In the genomic region with DNA sequence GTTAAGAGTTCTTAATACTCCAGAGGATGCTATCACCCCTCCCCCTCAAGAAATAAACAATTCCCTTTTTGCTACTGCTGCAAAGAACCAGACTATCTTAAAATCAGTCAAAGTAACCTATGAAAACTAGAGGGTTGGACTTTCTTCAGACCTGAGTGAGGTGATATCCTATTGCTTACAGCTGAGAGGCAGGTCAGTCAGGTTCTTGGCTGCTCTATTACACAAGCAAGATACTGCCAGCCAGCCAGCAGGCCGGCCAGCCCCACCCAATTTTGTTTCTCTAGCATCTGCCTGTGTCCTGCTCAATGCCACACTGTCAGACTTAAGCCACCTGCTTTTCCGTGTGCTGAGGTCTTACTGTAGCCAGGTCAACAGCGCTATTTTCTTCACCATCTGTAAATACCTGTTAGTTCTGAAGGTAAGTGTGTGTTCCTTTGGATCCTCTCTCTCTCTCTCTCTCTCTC, we compare ENCODE assay signal across 26 mouse cellular contexts. TPM values are rescaled to one million over a fixed set of nuclear protein-coding genes. Genes with fewer than 3 reads are reported as not detected.
DNase-seq lines count a peak whose midpoint lies in the region; ATAC-seq lines count a peak whose summit lies in the region.
"Had no signal": no experiment of that assay in that cellular context is flagged by ENCODE, and none has a peak within 500 bp of the region (broad histone marks: within the 10 kb centered on the region; RNA-seq: fewer than 3 reads in every experiment).

A gene (plus strand): TSS at position 51 of the 464 bp plus-strand sequence.

- H3K4me3 ChIP-seq in embryonic facial prominence, embryonic 14.5 days (ENCODE audit: low read depth, low read length) = no peak within 1 kb of the TSS
- no peak within 1 kb of the TSS for H3K4me3 ChIP-seq in embryonic facial prominence, embryonic 10.5 days
- H3K4me3 ChIP-seq: embryonic facial prominence, embryonic 12.5 days; heart, embryonic 10.5 days; megakaryocyte, embryonic 14.5 days; midbrain, embryonic 15.5 days; stomach, embryonic 15.5 days had no signal

- 0 out of 2 replicates have a peak, but pooled peaks have one; percentile 30 for ATAC-seq in embryonic facial prominence, embryonic 14.5 days (ENCODE audit: low read depth)
- ATAC-seq: CD4-positive, CD25-positive, alpha-beta regulatory T cell, adult 4 months; lung, postnatal 0 days; midbrain, embryonic 15.5 days; Patski had no signal

- H3K27ac ChIP-seq in embryonic facial prominence, embryonic 14.5 days (replicated peaks; ENCODE audit: low read depth, low read length) = no peak within 1 kb of the TSS
- no peak within 1 kb of the TSS for H3K27ac ChIP-seq in embryonic facial prominence, embryonic 10.5 days (replicated peaks)
- H3K27ac ChIP-seq: embryonic facial prominence, embryonic 12.5 days; heart, embryonic 10.5 days; midbrain, embryonic 15.5 days; stomach, embryonic 15.5 days had no signal

- no peaks in the 10 kb centered on the region for H3K4me1 ChIP-seq in embryonic facial prominence, embryonic 14.5 days (ENCODE audit: control insufficient read depth, insufficient read depth, low read length)
- no peaks in the 10 kb centered on the region for H3K4me1 ChIP-seq in embryonic facial prominence, embryonic 10.5 days
- H3K4me1 ChIP-seq: embryonic facial prominence, embryonic 12.5 days; heart, embryonic 10.5 days; megakaryocyte, embryonic 14.5 days; midbrain, embryonic 15.5 days; stomach, embryonic 15.5 days had no signal

- no peaks in the 10 kb centered on the region for H3K36me3 ChIP-seq in embryonic facial prominence, embryonic 14.5 days (ENCODE audit: control insufficient read depth, insufficient read depth, low read length)
- no peaks in the 10 kb centered on the region for H3K36me3 ChIP-seq in embryonic facial prominence, embryonic 10.5 days (replicated peaks)
- H3K36me3 ChIP-seq: embryonic facial prominence, embryonic 12.5 days; heart, embryonic 10.5 days; midbrain, embryonic 15.5 days; stomach, embryonic 15.5 days had no signal

- no peak within 1 kb of the TSS for H3K4me2 ChIP-seq in embryonic facial prominence, embryonic 14.5 days (ENCODE audit: low read depth, low read length)
- H3K4me2 ChIP-seq: embryonic facial prominence, embryonic 12.5 days; midbrain, embryonic 15.5 days; stomach, embryonic 15.5 days had no signal

- H3K9ac ChIP-seq in embryonic facial prominence, embryonic 14.5 days (ENCODE audit: low read depth, low read length) = no peak within 1 kb of the TSS
- H3K9ac ChIP-seq: embryonic facial prominence, embryonic 12.5 days; forebrain, postnatal 0 days; midbrain, embryonic 15.5 days; stomach, embryonic 15.5 days had no signal

- 33% methylated on average over 3 of the region's 3 CpGs for WGBS in embryonic facial prominence, embryonic 14.5 days
- 43% methylated on average over 3 of the region's 3 CpGs for WGBS in embryonic facial prominence, embryonic 10.5 days

- no peaks in the 10 kb centered on the region for H3K9me3 ChIP-seq in embryonic facial prominence, embryonic 14.5 days (ENCODE audit: control insufficient read depth, low read length)
- no peaks in the 10 kb centered on the region for H3K9me3 ChIP-seq in embryonic facial prominence, embryonic 10.5 days
- H3K9me3 ChIP-seq: embryonic facial prominence, embryonic 12.5 days; heart, embryonic 10.5 days; megakaryocyte, embryonic 14.5 days; midbrain, embryonic 15.5 days; stomach, embryonic 15.5 days had no signal

- H3K27me3 ChIP-seq in embryonic facial prominence, embryonic 14.5 days (replicated peaks; ENCODE audit: control insufficient read depth, insufficient read depth, low read length) = no peaks in the 10 kb centered on the region
- no peaks in the 10 kb centered on the region for H3K27me3 ChIP-seq in embryonic facial prominence, embryonic 10.5 days (replicated peaks; ENCODE audit: low read depth, poor library complexity, severe bottlenecking)
- H3K27me3 ChIP-seq: embryonic facial prominence, embryonic 12.5 days; megakaryocyte, embryonic 14.5 days; midbrain, embryonic 15.5 days; Patski; stomach, embryonic 15.5 days had no signal

- DNase-seq in embryonic facial prominence, embryonic 14.5 days (ENCODE audit: low spot score) = peak; percentile 16
- DNase-seq in embryonic facial prominence, embryonic 10.5 days (ENCODE audit: low spot score) = no peak
- DNase-seq in urinary bladder, postnatal 14 days (ENCODE audit: low spot score) = peak; percentile 31
- DNase-seq in urinary bladder, adult 2 months (ENCODE audit: low spot score) = no peak
- DNase-seq in cerebellum, postnatal 14 days = peak; percentile 17 to 19
- DNase-seq in layer of hippocampus, postnatal 36 days = no peak
- DNase-seq in layer of hippocampus, adult 11-12 months (ENCODE audit: low spot score) = no peak
- DNase-seq: adrenal gland, postnatal 14 days; forebrain, postnatal 0 days; kidney, postnatal 4 days; right cerebral cortex, postnatal 25 days; thymus, adult 2 months had no signal

RNA-seq across cellular contexts. Expression of the gene that starts here (rescaled TPM):
- polyA plus RNA-seq in embryonic facial prominence, embryonic 14.5 days (2014; fragmentation: Nextera tagmentation; extraction: Ambion mirVana) = 2.7 and 4.1 TPM in 2 replicates
- polyA plus RNA-seq in embryonic facial prominence, embryonic 10.5 days (2016; fragmentation: Nextera tagmentation; extraction: Ambion mirVana) = 0.06 TPM in 1 of 2 replicates, not detected in the other
- polyA plus RNA-seq in urinary bladder, adult 2 months (2012; rRNA removed) = 0.06 and 0.10 TPM in 2 replicates
- not detected for total RNA-seq in layer of hippocampus, postnatal 36 days (2021)
- total RNA-seq: adrenal gland, postnatal 14 days; common myeloid progenitor, adult 5-6 weeks; ES-E14; neutrophil, adult 5-6 weeks had no signal
- polyA plus RNA-seq: CD4-positive, CD25-positive, alpha-beta regulatory T cell, adult 4 months; heart, embryonic 10.5 days; heart, postnatal 0 days; kidney, embryonic 14.5 days; liver, embryonic 16.5 days; lung, postnatal 0 days; Patski had no signal

Comparison
In these comparisons a context has a peak if more than half of its experiments do, and no peak if none do; other contexts are left out.
1. DNase-seq: peak in embryonic facial prominence, embryonic 14.5 days (single experiment), urinary bladder, postnatal 14 days (single experiment) and cerebellum, postnatal 14 days (2 of 2); none in embryonic facial prominence, embryonic 10.5 days (single experiment), urinary bladder, adult 2 months (single experiment), layer of hippocampus, postnatal 36 days (0 of 2) and layer of hippocampus, adult 11-12 months (single experiment).